Mouse (Mus musculus) ES-E14 (cell line): Measurements from ENCODE around the gene Abca2. TPM values are rescaled to one million over a fixed set of nuclear protein-coding genes. Genes with fewer than 3 reads are reported as not detected.

Experiments
- DNase-seq: peaks from one replicate; pipeline ENCODE4 v3.0.0-alpha.2; 2013; ENCODE audit warnings: low read depth, low spot score
- H3K27ac ChIP-seq: 2 replicates; pipeline ENCODE4 v1.5.1; 2012; ENCODE audit warnings: low read depth, mild to moderate bottlenecking, low read length, moderate library complexity, mixed read lengths; ENCODE audit not compliant: poor library complexity, insufficient read depth, severe bottlenecking
- H3K36me3 ChIP-seq: 2 replicates; pipeline ENCODE4 v1.6.1; 2012; ENCODE audit warnings: mild to moderate bottlenecking, low read length, moderate library complexity, mixed read lengths; ENCODE audit not compliant: control insufficient read depth, poor library complexity, insufficient read depth, severe bottlenecking
- H3K4me1 ChIP-seq, 2 experiments: fragments of 150-350 bp in 1 of 2; sonication (generic) in 1 of 2; 2 replicates each; pipeline ENCODE4 v1.6.1; 2012; ENCODE audit warnings: low read length in 2 of 2, mild to moderate bottlenecking in 1 of 2, mixed read lengths in 1 of 2; ENCODE audit not compliant: control insufficient read depth in 2 of 2, insufficient read depth in 2 of 2, poor library complexity in 1 of 2
- H3K4me3 ChIP-seq, 2 experiments: fragments of 150-350 bp in 1 of 2; sonication (generic) in 1 of 2; 2 replicates each; pipeline ENCODE4 v1.5.1; 2012; ENCODE audit warnings: low read length in 2 of 2, low read depth in 1 of 2, mild to moderate bottlenecking in 1 of 2, mixed read lengths in 1 of 2; ENCODE audit not compliant: insufficient read depth in 1 of 2, poor library complexity in 1 of 2, severe bottlenecking in 1 of 2
- H3K9ac ChIP-seq: 2 replicates; pipeline ENCODE4 v1.6.1; 2012; ENCODE audit warnings: low read depth, mild to moderate bottlenecking, low read length, mixed read lengths; ENCODE audit not compliant: poor library complexity, insufficient read depth, severe bottlenecking
- H3K9me3 ChIP-seq: fragments of 150-350 bp; sonication (generic); 2 replicates; pipeline ENCODE4 v1.6.1; 2012; ENCODE audit warnings: low read depth, mild to moderate bottlenecking, low read length; ENCODE audit not compliant: control insufficient read depth, insufficient read depth
- CHD2 ChIP-seq: IDR thresholded peaks from 2 replicates; pipeline ENCODE4 v1.6.1; 2014; ENCODE audit warnings: mild to moderate bottlenecking, low read depth, low read length, inconsistent platforms
- HCFC1 ChIP-seq: IDR thresholded peaks from 2 replicates; pipeline ENCODE4 v1.6.1; 2012; ENCODE audit warnings: low read length, inconsistent platforms, borderline replicate concordance; ENCODE audit not compliant: insufficient read depth
- MAFK ChIP-seq: IDR thresholded peaks from 2 replicates; pipeline ENCODE4 v1.6.1; 2014; ENCODE audit warnings: mild to moderate bottlenecking, low read depth, low read length, inconsistent platforms; ENCODE audit not compliant: insufficient read depth
- ZC3H11A ChIP-seq: IDR thresholded peaks from 2 replicates; pipeline ENCODE4 v1.6.1; 2012; ENCODE audit warnings: low read depth, mild to moderate bottlenecking, inconsistent platforms, low read length, borderline replicate concordance
- ZNF384 ChIP-seq: IDR thresholded peaks from 2 replicates; pipeline ENCODE4 v1.6.1; 2012; ENCODE audit warnings: low read depth, low read length, inconsistent platforms
- in situ Hi-C, 2 experiments: fragments of 600-800 bp; cut with MboI; formaldehyde crosslinking; loops; one replicate each; pipeline ENCODE4 v1.15.1; 2025; ENCODE audit warnings: low sequenced_read_pairs in 2 of 2, inconsistent platforms in 1 of 2; ENCODE audit not compliant: unreplicated experiment in 2 of 2
- total RNA-seq: library from RNA; depleted of rRNA; stranded (reverse); fragments of 300-350 nt; gene quantifications from 2 replicates; pipeline ENCODE4 v1.2.3, GENCODE M21; 2012

Abca2 gene
- total RNA-seq, 1 experiment: 12.6 TPM

DNA sequence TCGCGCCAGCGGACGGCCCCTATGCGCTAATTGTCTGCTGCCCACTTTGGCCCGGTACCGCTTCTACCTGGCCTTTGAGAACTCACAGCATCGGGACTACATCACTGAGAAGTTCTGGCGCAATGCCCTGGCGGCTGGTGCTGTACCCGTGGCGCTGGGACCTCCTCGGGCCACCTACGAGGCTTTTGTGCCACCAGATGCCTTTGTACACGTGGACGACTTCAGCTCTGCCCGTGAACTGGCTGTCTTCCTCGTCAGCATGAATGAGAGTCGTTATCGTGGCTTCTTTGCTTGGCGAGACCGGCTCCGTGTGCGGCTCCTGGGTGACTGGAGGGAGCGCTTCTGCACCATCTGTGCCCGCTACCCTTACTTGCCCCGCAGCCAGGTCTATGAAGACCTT is 3.0 kb upstream of the Abca2 start:
- Histone ChIP-seq H3K9ac (peak overlapping the region; percentile 9; the same call in 1 of the 2 replicates), H3K36me3 (no peaks in the 10 kb centered on the region), H3K9me3 (no peaks in the 10 kb centered on the region), H3K27ac (no peak overlapping the region), H3K4me1 (peaks cover 0 to 12% of the 10 kb centered on the region in 2 experiments; a peak in 2 of 4 replicates), H3K4me3 (peak overlapping the region; percentile 47 to 50)
- TF ChIP-seq ZC3H11A (no peak), CHD2 (no peak), ZNF384 (no peak), HCFC1 (no peak), MAFK (no peak)
- DNase-seq: no peak
- in situ Hi-C loops: no loop called here

GRCm38 (mm10) chr2:25426721-25427191 is 1.7 kb upstream of the Abca2 start:
- no peak for TF ChIP-seq MAFK
- TF ChIP-seq ZNF384: no peak
- TF ChIP-seq HCFC1: no peak
- no peaks in the 10 kb centered on the region for H3K9me3 ChIP-seq
- H3K27ac ChIP-seq: no peak overlapping the region
- in situ Hi-C loops: no loop called here
- no peak overlapping the region for H3K4me3 ChIP-seq
- no peak overlapping the region for H3K9ac ChIP-seq
- H3K36me3 ChIP-seq: no peaks in the 10 kb centered on the region; the same call in 1 of the 2 replicates
- peak; percentile 85 for DNase-seq
- H3K4me1 ChIP-seq: peaks cover 0 to 9% of the 10 kb centered on the region in 2 experiments; a peak in 2 of 4 replicates

GRCm38 (mm10) chr2:25427256-25427655 is 1.2 kb upstream of the Abca2 start:
- no peak for TF ChIP-seq ZC3H11A
- Histone ChIP-seq H3K36me3 (no peaks in the 10 kb centered on the region; the same call in 1 of the 2 replicates), H3K27ac (no peak overlapping the region), H3K9me3 (no peaks in the 10 kb centered on the region), H3K4me1 (peaks cover 0 to 8% of the 10 kb centered on the region in 2 experiments; a peak in 1 of 4 replicates), H3K9ac (no peak overlapping the region), H3K4me3 (no peak overlapping the region)
- no peak for DNase-seq
- in situ Hi-C loops: no loop called here

DNA sequence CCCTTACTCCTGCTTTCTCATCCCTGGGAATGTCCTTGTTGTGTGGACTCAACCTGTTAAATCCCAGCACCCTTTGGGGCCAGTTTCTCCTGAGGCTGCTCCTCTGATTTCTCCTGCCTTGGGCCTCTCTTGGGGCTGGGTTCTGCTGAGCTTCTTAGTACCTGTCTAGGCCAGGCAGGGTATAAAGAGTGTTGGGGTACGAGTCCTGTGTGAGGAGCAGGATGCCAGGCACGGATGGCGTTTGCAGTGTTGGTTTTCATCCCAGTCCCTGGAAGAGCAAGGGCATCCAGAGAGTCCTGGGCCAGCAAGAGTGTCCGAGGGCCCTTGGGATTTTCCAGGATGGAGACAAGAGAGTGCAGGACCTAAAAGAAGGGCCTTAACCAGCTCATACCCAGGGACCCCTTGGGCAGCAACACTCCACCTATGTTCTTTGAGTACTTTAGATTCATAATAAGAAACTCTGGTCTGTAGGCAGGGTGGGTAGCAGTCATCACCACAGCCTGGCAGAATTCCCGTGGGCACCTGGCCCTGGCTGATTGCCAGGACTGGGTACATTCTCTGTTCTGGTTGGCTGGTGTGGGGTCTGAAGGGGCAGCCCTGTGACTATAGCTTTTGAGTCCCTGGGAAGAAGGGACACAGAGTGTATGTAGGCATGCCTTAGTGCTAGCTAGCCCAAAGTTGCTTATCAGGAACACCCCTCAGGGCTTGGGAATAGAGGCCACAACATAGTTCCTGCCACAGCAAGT is 1.1 kb downstream of the Abca2 start:
- in situ Hi-C loops: no loop called here
- no peak for DNase-seq
- Histone ChIP-seq H3K4me3 (peak overlapping the region; percentile 81 to 86; a peak in 3 of 4 replicates), H3K4me1 (peaks cover 0 to 8% of the 10 kb centered on the region in 2 experiments; a peak in 1 of 4 replicates), H3K36me3 (peaks cover 2% of the 10 kb centered on the region; the same call in 1 of the 2 replicates), H3K27ac (no peak overlapping the region), H3K9ac (peak overlapping the region; percentile 79; the same call in 1 of the 2 replicates), H3K9me3 (no peaks in the 10 kb centered on the region)
- no peak for TF ChIP-seq MAFK
- no peak for TF ChIP-seq CHD2
- no peak for TF ChIP-seq ZNF384
- TF ChIP-seq ZC3H11A: no peak
- TF ChIP-seq HCFC1: no peak
